In genomic region chr3:127788919-127789318, GRCm38 (mm10) we compare ENCODE assay signal across 8 mouse cellular contexts. TPM values are rescaled to one million over a fixed set of nuclear protein-coding genes. Genes with fewer than 3 reads are reported as not detected.
DNase-seq lines count a peak whose midpoint lies in the region; ATAC-seq lines count a peak whose summit lies in the region.

No protein-coding gene starts in this region.

- H3K36me3 ChIP-seq in kidney, embryonic 14.5 days (ENCODE audit: control insufficient read depth, insufficient read depth, low read length), result no peaks in the 10 kb centered on the region
- no peaks in the 10 kb centered on the region for H3K36me3 ChIP-seq in embryonic facial prominence, embryonic 14.5 days (ENCODE audit: control insufficient read depth, insufficient read depth, low read length)
- H3K36me3 ChIP-seq in hindbrain, embryonic 16.5 days (ENCODE audit: control insufficient read depth, insufficient read depth, low read length), result no peaks in the 10 kb centered on the region
- H3K36me3 ChIP-seq in midbrain, embryonic 13.5 days, result no peaks in the 10 kb centered on the region

- peaks cover 5% of the 10 kb centered on the region; the same call in 1 of the 2 replicates for H3K4me1 ChIP-seq in kidney, embryonic 14.5 days (ENCODE audit: control insufficient read depth, insufficient read depth, low read length)
- peaks cover 12% of the 10 kb centered on the region for H3K4me1 ChIP-seq in embryonic facial prominence, embryonic 14.5 days (ENCODE audit: control insufficient read depth, insufficient read depth, low read length)
- peaks cover 17% of the 10 kb centered on the region for H3K4me1 ChIP-seq in hindbrain, embryonic 16.5 days (ENCODE audit: control insufficient read depth, insufficient read depth, low read depth, low read length)
- peaks cover 21% of the 10 kb centered on the region for H3K4me1 ChIP-seq in midbrain, embryonic 13.5 days (replicated peaks)

- peak overlapping the region; percentile 46; the same call in 1 of the 2 replicates for H3K4me3 ChIP-seq in kidney, embryonic 14.5 days (ENCODE audit: low read length)
- H3K4me3 ChIP-seq in embryonic facial prominence, embryonic 14.5 days (ENCODE audit: low read depth, low read length), result peak overlapping the region; percentile 53
- H3K4me3 ChIP-seq in hindbrain, embryonic 16.5 days (ENCODE audit: low read length), result no peak overlapping the region; the same call in 1 of the 2 replicates
- H3K4me3 ChIP-seq in midbrain, embryonic 13.5 days (replicated peaks), result peak overlapping the region; percentile 57

- WGBS in kidney, embryonic 14.5 days, result 20% methylated on average over 8 of the region's 8 CpGs
- WGBS in embryonic facial prominence, embryonic 14.5 days, result 21% methylated on average over 8 of the region's 8 CpGs
- WGBS in hindbrain, embryonic 16.5 days, result 17% methylated on average over 8 of the region's 8 CpGs
- 19% methylated on average over 8 of the region's 8 CpGs for WGBS in midbrain, embryonic 13.5 days

- ATAC-seq in kidney, embryonic 14.5 days (ENCODE audit: low FRiP score, low TSS enrichment), result no peak
- no peak for ATAC-seq in embryonic facial prominence, embryonic 14.5 days (ENCODE audit: low read depth)
- no peak for ATAC-seq in hindbrain, embryonic 16.5 days
- no peak for ATAC-seq in midbrain, embryonic 13.5 days
- no peak for ATAC-seq in megakaryocyte progenitor cell, adult 5-6 weeks (replicated peaks; ENCODE audit: poor library complexity)

- no peak overlapping the region for H3K9ac ChIP-seq in kidney, embryonic 14.5 days (ENCODE audit: low read depth, low read length)
- no peak overlapping the region for H3K9ac ChIP-seq in embryonic facial prominence, embryonic 14.5 days (ENCODE audit: low read depth, low read length)
- no peak overlapping the region for H3K9ac ChIP-seq in hindbrain, embryonic 16.5 days (ENCODE audit: low read depth, low read length)
- no peak overlapping the region for H3K9ac ChIP-seq in midbrain, embryonic 13.5 days (replicated peaks)

- DNase-seq in kidney, adult 18-20 months, result no peak
- DNase-seq in embryonic facial prominence, embryonic 14.5 days (ENCODE audit: low spot score), result no peak
- DNase-seq in cerebellum, postnatal 25 days, result no peak
- DNase-seq in right cerebral cortex, postnatal 14 days, result no peak

- H3K9me3 ChIP-seq in kidney, embryonic 14.5 days (ENCODE audit: control insufficient read depth, low read length), result no peaks in the 10 kb centered on the region
- H3K9me3 ChIP-seq in embryonic facial prominence, embryonic 14.5 days (ENCODE audit: control insufficient read depth, low read length), result no peaks in the 10 kb centered on the region
- H3K9me3 ChIP-seq in hindbrain, embryonic 16.5 days (ENCODE audit: control insufficient read depth, low read length), result no peaks in the 10 kb centered on the region
- no peaks in the 10 kb centered on the region for H3K9me3 ChIP-seq in midbrain, embryonic 13.5 days

- no peak overlapping the region for H3K27ac ChIP-seq in kidney, embryonic 14.5 days (ENCODE audit: low read depth, low read length)
- H3K27ac ChIP-seq in embryonic facial prominence, embryonic 14.5 days (replicated peaks; ENCODE audit: low read depth, low read length), result no peak overlapping the region
- H3K27ac ChIP-seq in hindbrain, embryonic 16.5 days (ENCODE audit: low read depth, low read length), result no peak overlapping the region
- no peak overlapping the region for H3K27ac ChIP-seq in midbrain, embryonic 13.5 days

- peak overlapping the region; percentile 97 for H3K4me2 ChIP-seq in kidney, embryonic 14.5 days (replicated peaks; ENCODE audit: low read depth, low read length)
- H3K4me2 ChIP-seq in embryonic facial prominence, embryonic 14.5 days (ENCODE audit: low read depth, low read length), result peak overlapping the region; percentile 94; the same call in 1 of the 2 replicates
- H3K4me2 ChIP-seq in hindbrain, embryonic 16.5 days (ENCODE audit: low read length), result peak overlapping the region; percentile 99; the same call in 1 of the 2 replicates
- H3K4me2 ChIP-seq in midbrain, embryonic 13.5 days (replicated peaks), result peak overlapping the region; percentile 97

- peaks cover 21% of the 10 kb centered on the region; the same call in 1 of the 2 replicates for H3K27me3 ChIP-seq in kidney, embryonic 14.5 days (ENCODE audit: control insufficient read depth, insufficient read depth, low read length)
- H3K27me3 ChIP-seq in embryonic facial prominence, embryonic 14.5 days (replicated peaks; ENCODE audit: control insufficient read depth, insufficient read depth, low read length), result peaks cover 32% of the 10 kb centered on the region
- H3K27me3 ChIP-seq in hindbrain, embryonic 16.5 days (replicated peaks; ENCODE audit: control insufficient read depth, insufficient read depth, low read length), result peaks cover 12% of the 10 kb centered on the region
- H3K27me3 ChIP-seq in midbrain, embryonic 13.5 days, result peaks cover 64% of the 10 kb centered on the region

RNA-seq across cellular contexts. Expression of gene Tifa, which starts 0.7 kb away (rescaled TPM):
- polyA plus RNA-seq in kidney, embryonic 14.5 days (2014; fragmentation: Nextera tagmentation; extraction: Ambion mirVana), result 3.2 and 4.2 TPM in 2 replicates
- polyA plus RNA-seq in embryonic facial prominence, embryonic 14.5 days (2014; fragmentation: Nextera tagmentation; extraction: Ambion mirVana), result 4.2 and 5.6 TPM in 2 replicates
- polyA plus RNA-seq in hindbrain, embryonic 16.5 days (2015; fragmentation: Nextera tagmentation; extraction: Ambion mirVana), result 2.8 and 3.8 TPM in 2 replicates
- polyA plus RNA-seq in midbrain, embryonic 13.5 days (2015; fragmentation: Nextera tagmentation; extraction: Ambion mirVana), result 3.2 and 3.7 TPM in 2 replicates
- total RNA-seq in megakaryocyte progenitor cell, adult 5-6 weeks (2015), result 56.4 and 60.7 TPM in 2 replicates
- total RNA-seq in megakaryocyte progenitor cell, adult 5-6 weeks (2017), result 53.6 and 57.0 TPM in 2 replicates

RNA-seq across cellular contexts. Expression of gene Alpk1, which starts 8.6 kb away (rescaled TPM):
- polyA plus RNA-seq in kidney, embryonic 14.5 days (2014; fragmentation: Nextera tagmentation; extraction: Ambion mirVana), result 0.49 and 1.2 TPM in 2 replicates
- polyA plus RNA-seq in embryonic facial prominence, embryonic 14.5 days (2014; fragmentation: Nextera tagmentation; extraction: Ambion mirVana), result 1.2 and 1.3 TPM in 2 replicates
- polyA plus RNA-seq in hindbrain, embryonic 16.5 days (2015; fragmentation: Nextera tagmentation; extraction: Ambion mirVana), result 0.46 and 0.72 TPM in 2 replicates
- polyA plus RNA-seq in midbrain, embryonic 13.5 days (2015; fragmentation: Nextera tagmentation; extraction: Ambion mirVana), result 0.76 and 1.0 TPM in 2 replicates
- 7.1 and 10.3 TPM in 2 replicates for total RNA-seq in megakaryocyte progenitor cell, adult 5-6 weeks (2015)
- 13.6 and 19.1 TPM in 2 replicates for total RNA-seq in megakaryocyte progenitor cell, adult 5-6 weeks (2017)

RNA-seq across cellular contexts. Expression of gene Ap1ar, which starts 48.4 kb away (rescaled TPM):
- polyA plus RNA-seq in kidney, embryonic 14.5 days (2014; fragmentation: Nextera tagmentation; extraction: Ambion mirVana), result 54.9 and 60.9 TPM in 2 replicates
- polyA plus RNA-seq in embryonic facial prominence, embryonic 14.5 days (2014; fragmentation: Nextera tagmentation; extraction: Ambion mirVana), result 36.2 and 40.9 TPM in 2 replicates
- 83.0 and 86.3 TPM in 2 replicates for polyA plus RNA-seq in hindbrain, embryonic 16.5 days (2015; fragmentation: Nextera tagmentation; extraction: Ambion mirVana)
- polyA plus RNA-seq in midbrain, embryonic 13.5 days (2015; fragmentation: Nextera tagmentation; extraction: Ambion mirVana), result 70.8 and 75.9 TPM in 2 replicates
- 60.0 and 69.6 TPM in 2 replicates for total RNA-seq in megakaryocyte progenitor cell, adult 5-6 weeks (2015)
- 56.3 and 71.7 TPM in 2 replicates for total RNA-seq in megakaryocyte progenitor cell, adult 5-6 weeks (2017)
